Mouse (Mus musculus) kidney, embryonic 15.5 days (tissue): ENCODE measurements at regions not wholly inside any gene's neighbourhood (a gene's known extent, or its start where the extent isn't known, plus 50 kb on each side); places are given as distances from the start of the nearest gene placed in this dataset.
"Not testable (repeated sequence)": the region's sequence is repeated elsewhere in the genome, so short reads cannot be mapped to it uniquely, and the experiment has no call there.

ENCODE experiments used
- ATAC-seq: fragments of 200-750 bp; cut with Nextera tagmentation; replicated peaks from 2 replicates; pipeline ENCODE4 v1.8.0; 2017; ENCODE audit warnings: moderate TSS enrichment; ENCODE audit not compliant: low FRiP score
- H3K27ac ChIP-seq: fragments of 300-500 bp; sonication (generic); 2 replicates; pipeline ENCODE4 v1.5.1; 2015; ENCODE audit warnings: mild to moderate bottlenecking, inconsistent platforms
- H3K27me3 ChIP-seq: fragments of 300-500 bp; sonication (generic); 2 replicates; pipeline ENCODE4 v1.6.1; 2015; ENCODE audit warnings: inconsistent platforms
- H3K36me3 ChIP-seq: fragments of 300-500 bp; sonication (generic); 2 replicates; pipeline ENCODE4 v1.6.1; 2015; ENCODE audit warnings: inconsistent platforms
- H3K4me1 ChIP-seq: fragments of 300-500 bp; sonication (generic); 2 replicates; pipeline ENCODE4 v1.6.1; 2015; ENCODE audit warnings: inconsistent platforms
- H3K4me2 ChIP-seq: fragments of 300-500 bp; sonication (generic); 2 replicates; pipeline ENCODE4 v1.6.1; 2015; ENCODE audit warnings: moderate library complexity, mild to moderate bottlenecking, inconsistent platforms
- H3K4me3 ChIP-seq: fragments of 300-500 bp; sonication (generic); replicated peaks from 2 replicates; pipeline ENCODE4 v1.5.1; 2015; ENCODE audit warnings: mild to moderate bottlenecking, inconsistent platforms
- H3K9ac ChIP-seq: fragments of 300-500 bp; sonication (generic); 2 replicates; pipeline ENCODE4 v1.6.1; 2015; ENCODE audit warnings: mild to moderate bottlenecking, inconsistent platforms
- H3K9me3 ChIP-seq: fragments of 300-500 bp; sonication (generic); replicated peaks from 2 replicates; pipeline ENCODE4 v1.6.1; 2016; ENCODE audit warnings: inconsistent platforms
- WGBS: fragments of 180-500 bp; shearing (Covaris S2); methylation state at CpG from one replicate; pipeline ENCODE4 v1.1.7; 2015; ENCODE audit warnings: mixed read lengths; 5-methylcytosine and 5-hydroxymethylcytosine counted together

- WGBS, result 85% methylated on average over 6 of the region's 6 CpGs
- H3K27ac ChIP-seq, result no peak overlapping the region
- no peak overlapping the region for H3K9ac ChIP-seq
- no peak overlapping the region for H3K4me2 ChIP-seq
- no peaks in the 10 kb centered on the region for H3K4me1 ChIP-seq
- H3K36me3 ChIP-seq, result no peaks in the 10 kb centered on the region
- no peak for ATAC-seq
- no peaks in the 10 kb centered on the region for H3K27me3 ChIP-seq
- no peak overlapping the region for H3K4me3 ChIP-seq
- no peaks in the 10 kb centered on the region for H3K9me3 ChIP-seq
Observed at GRCm38 (mm10) chr3:39848829-39849228, 682.3 kb upstream of the Intu start.

DNA sequence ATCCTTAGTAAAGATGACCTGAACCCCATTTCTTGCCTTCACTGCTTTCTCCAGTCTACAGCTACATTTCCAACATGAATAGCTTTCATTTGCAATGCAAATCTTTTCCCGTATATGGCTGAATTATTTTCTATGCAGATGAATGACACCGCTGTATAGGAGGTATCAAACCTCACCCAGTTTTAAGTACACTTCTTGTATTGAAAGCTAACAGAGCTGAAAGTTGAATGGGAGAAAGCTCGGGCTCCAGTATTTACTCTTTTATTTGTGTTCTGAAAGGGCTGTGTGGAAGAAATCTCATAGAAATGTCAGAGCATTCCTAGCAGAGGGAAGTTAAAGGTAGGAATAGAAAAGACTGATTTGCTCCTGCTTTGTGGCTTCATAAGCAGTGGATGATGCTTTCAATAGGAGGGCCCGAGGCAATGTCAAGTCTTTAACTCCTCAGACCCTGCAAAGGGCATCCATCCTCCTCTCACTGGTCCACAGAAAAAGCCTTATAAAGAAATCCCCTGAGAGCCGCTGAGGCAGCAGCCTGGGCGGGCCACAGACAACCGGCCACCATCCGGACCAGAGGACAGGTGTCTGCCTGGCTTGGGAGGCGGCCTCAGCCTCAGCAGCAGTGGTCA lies 673.8 kb upstream of the Intu start:
- Histone ChIP-seq H3K27me3 (no peaks in the 10 kb centered on the region), H3K9ac (no peak overlapping the region), H3K4me3 (no peak overlapping the region), H3K27ac (no peak overlapping the region), H3K4me2 (no peak overlapping the region), H3K9me3 (no peaks in the 10 kb centered on the region), H3K36me3 (no peaks in the 10 kb centered on the region), H3K4me1 (no peaks in the 10 kb centered on the region)
- ATAC-seq, result no peak
- WGBS, result 89% methylated on average over 9 of the region's 9 CpGs

- not testable (repeated sequence) for H3K4me2 ChIP-seq, ATAC-seq, H3K27ac ChIP-seq, H3K9me3 ChIP-seq, H3K36me3 ChIP-seq, H3K27me3 ChIP-seq, H3K9ac ChIP-seq, H3K4me1 ChIP-seq, H3K4me3 ChIP-seq
- 76% methylated on average over 1 of the region's 1 CpGs for WGBS
Observed at GRCm38 (mm10) chr3:39876046-39876445, 655.0 kb upstream of the Intu start.

DNA sequence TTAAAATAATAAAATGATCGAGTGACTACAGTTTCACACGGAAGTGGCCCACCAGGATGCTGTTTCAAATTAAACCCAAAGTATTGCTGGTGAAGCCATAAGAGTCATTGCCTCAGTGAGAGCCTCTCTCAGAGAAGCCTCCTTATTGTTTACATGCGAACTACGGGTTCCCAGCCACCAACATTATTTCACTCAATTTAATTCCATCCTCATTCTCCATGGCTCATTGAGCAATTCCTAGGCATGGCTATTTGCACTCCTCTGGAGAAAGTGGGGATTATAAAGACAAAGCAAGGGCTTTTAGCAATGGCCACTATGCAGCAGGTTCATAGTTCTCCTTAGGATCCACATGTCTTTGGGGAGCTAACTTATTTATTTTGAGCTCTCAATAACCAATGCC lies 646.7 kb upstream of the Intu start:
- 58% methylated on average over 4 of the region's 4 CpGs for WGBS
- Histone ChIP-seq H3K27me3 (no peaks in the 10 kb centered on the region), H3K36me3 (no peaks in the 10 kb centered on the region), H3K4me1 (0 out of 2 replicates have a peak, but pooled peaks cover 2% of the 10 kb centered on the region), H3K4me3 (no peak overlapping the region), H3K4me2 (no peak overlapping the region), H3K27ac (no peak overlapping the region), H3K9ac (no peak overlapping the region), H3K9me3 (no peaks in the 10 kb centered on the region)
- ATAC-seq, result no peak

DNA sequence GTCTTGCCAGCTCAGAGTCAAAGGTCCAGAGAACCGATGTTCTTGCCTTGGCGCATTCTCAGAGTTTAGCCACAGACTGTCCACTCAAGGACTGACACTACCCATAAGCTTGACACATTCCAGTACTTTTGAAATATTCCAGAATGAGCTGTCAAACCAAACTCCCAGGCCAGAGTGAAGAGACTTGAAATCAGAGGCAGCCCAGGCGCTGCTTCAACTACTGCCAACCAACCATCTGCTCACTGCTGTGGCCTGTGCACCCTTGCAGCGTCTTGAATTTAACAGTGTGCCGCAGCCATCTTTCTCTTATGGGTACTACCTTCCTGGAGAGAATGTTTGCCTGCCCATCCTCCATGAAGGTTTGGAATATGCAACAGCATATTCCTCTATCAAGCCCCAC lies 642.7 kb upstream of the Intu start:
- H3K27ac ChIP-seq, result no peak overlapping the region
- no peaks in the 10 kb centered on the region for H3K27me3 ChIP-seq
- ATAC-seq, result no peak
- H3K9ac ChIP-seq, result no peak overlapping the region
- WGBS, result 87% methylated on average over 5 of the region's 5 CpGs
- no peak overlapping the region for H3K4me2 ChIP-seq
- no peak overlapping the region for H3K4me3 ChIP-seq
- 0 out of 2 replicates have a peak, but pooled peaks cover 2% of the 10 kb centered on the region for H3K4me1 ChIP-seq
- H3K9me3 ChIP-seq, result no peaks in the 10 kb centered on the region
- H3K36me3 ChIP-seq, result no peaks in the 10 kb centered on the region

DNA sequence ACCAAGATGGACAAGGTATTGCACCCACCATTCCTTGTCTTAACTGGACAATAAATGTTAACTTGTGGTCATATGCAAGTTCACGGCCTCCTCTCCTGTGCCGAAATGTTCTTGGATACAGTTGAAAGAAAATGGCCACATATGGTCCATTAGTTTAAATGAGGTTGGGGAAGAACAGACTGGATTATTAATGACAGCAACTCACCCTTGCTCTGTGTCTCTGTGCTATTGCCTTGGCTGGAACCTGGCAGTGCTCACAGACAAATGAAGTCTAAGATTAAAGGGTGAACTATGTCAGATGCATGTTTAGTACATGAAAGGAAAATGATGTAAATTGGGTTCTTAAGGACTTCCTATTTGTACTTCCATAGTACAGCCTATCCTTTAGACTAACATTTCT lies 641.9 kb upstream of the Intu start:
- Histone ChIP-seq H3K9ac (no peak overlapping the region), H3K4me1 (0 out of 2 replicates have a peak, but pooled peaks cover 2% of the 10 kb centered on the region), H3K27ac (no peak overlapping the region), H3K4me3 (no peak overlapping the region), H3K36me3 (no peaks in the 10 kb centered on the region), H3K27me3 (no peaks in the 10 kb centered on the region), H3K9me3 (no peaks in the 10 kb centered on the region), H3K4me2 (no peak overlapping the region)
- WGBS, result 42% methylated on average over 2 of the region's 2 CpGs
- no peak for ATAC-seq

DNA sequence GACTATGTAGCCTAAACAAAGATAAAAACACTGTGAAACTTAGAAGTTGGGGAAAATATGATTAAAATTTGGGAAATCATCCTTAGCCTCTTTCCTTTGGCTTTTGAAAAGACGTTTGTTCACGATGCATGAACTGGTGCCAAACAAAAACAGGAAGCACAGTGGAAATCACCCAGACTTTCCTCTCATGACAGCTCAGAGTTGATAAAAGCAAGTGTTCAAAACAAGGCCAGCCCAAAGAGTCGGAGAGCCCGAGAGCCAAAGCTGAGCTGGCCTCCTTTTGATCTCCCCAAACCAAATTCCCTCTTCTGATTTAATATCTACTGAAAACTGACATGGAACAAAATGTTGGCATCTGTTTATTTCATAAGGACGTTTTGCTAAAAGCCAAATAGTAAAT lies 632.1 kb upstream of the Intu start:
- no peak overlapping the region for H3K4me2 ChIP-seq
- 34% methylated on average over 5 of the region's 5 CpGs for WGBS
- no peaks in the 10 kb centered on the region for H3K36me3 ChIP-seq
- H3K27ac ChIP-seq, result no peak overlapping the region
- no peak overlapping the region for H3K4me3 ChIP-seq
- ATAC-seq, result no peak
- H3K4me1 ChIP-seq, result no peaks in the 10 kb centered on the region
- H3K27me3 ChIP-seq, result no peaks in the 10 kb centered on the region
- no peak overlapping the region for H3K9ac ChIP-seq
- no peaks in the 10 kb centered on the region for H3K9me3 ChIP-seq

- H3K9me3 ChIP-seq, result no peaks in the 10 kb centered on the region
- H3K4me3 ChIP-seq, result no peak overlapping the region
- no peak overlapping the region for H3K4me2 ChIP-seq
- H3K36me3 ChIP-seq, result no peaks in the 10 kb centered on the region
- no peak overlapping the region for H3K27ac ChIP-seq
- no peak for ATAC-seq
- WGBS, result 78% methylated on average over 2 of the region's 2 CpGs
- no peaks in the 10 kb centered on the region for H3K4me1 ChIP-seq
- H3K27me3 ChIP-seq, result no peaks in the 10 kb centered on the region
- no peak overlapping the region for H3K9ac ChIP-seq
Observed at GRCm38 (mm10) chr3:39900207-39900606, 630.9 kb upstream of the Intu start.

DNA sequence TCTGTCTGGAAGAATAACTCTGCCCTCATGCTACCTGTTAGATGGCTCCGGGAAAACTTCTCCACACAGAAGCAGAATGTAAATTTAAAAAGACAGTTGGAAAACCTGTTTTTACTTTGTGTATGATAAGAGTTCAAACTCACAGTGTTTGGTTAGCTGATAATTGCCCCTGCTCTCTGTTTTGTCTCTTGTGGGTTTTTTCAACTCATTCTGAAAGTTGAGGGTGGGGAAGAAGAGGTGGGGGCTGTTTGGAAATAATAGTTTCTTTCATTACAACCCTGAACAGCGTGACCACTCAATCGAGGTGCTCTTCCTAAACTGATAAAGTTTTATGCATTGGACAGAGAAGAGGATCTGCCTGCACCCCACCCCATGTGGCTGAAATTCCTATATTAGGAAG lies 626.7 kb upstream of the Intu start:
- H3K9me3 ChIP-seq, result no peaks in the 10 kb centered on the region
- H3K27me3 ChIP-seq, result no peaks in the 10 kb centered on the region
- no peak for ATAC-seq
- no peaks in the 10 kb centered on the region for H3K4me1 ChIP-seq
- H3K4me2 ChIP-seq, result no peak overlapping the region
- no peak overlapping the region for H3K27ac ChIP-seq
- no peaks in the 10 kb centered on the region for H3K36me3 ChIP-seq
- H3K9ac ChIP-seq, result no peak overlapping the region
- H3K4me3 ChIP-seq, result no peak overlapping the region
- 74% methylated on average over 3 of the region's 3 CpGs for WGBS

GRCm38 (mm10) chr3:39908676-39909362 lies 622.3 kb upstream of the Intu start:
- WGBS, result 85% methylated on average over 4 of the region's 4 CpGs
- Histone ChIP-seq H3K9me3 (no peaks in the 10 kb centered on the region), H3K9ac (no peak overlapping the region), H3K27me3 (no peaks in the 10 kb centered on the region), H3K27ac (no peak overlapping the region), H3K4me2 (no peak overlapping the region), H3K4me3 (no peak overlapping the region), H3K4me1 (no peaks in the 10 kb centered on the region), H3K36me3 (no peaks in the 10 kb centered on the region)
- ATAC-seq, result no peak

DNA sequence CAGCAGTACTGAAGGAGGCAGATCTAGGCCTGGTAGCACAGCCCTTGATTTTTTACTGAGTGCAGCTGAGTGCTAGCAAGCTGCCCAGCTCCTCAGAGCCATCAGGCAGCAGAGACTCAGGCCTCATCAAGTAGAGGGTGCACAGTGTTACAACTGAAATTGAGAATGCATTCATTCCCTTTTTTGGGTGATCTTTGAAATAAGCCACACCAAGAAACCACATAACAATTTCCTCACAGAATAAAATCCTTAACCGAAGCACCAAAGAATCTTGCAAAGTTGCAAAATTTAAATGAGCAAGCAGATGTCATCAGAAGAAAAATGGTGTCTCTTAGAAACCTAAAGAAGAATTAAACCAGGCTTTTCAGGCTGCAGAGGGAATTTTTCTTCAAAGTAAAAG lies 621.4 kb upstream of the Intu start:
- WGBS, result 78% methylated on average over 1 of the region's 1 CpGs
- Histone ChIP-seq H3K9ac (no peak overlapping the region), H3K27me3 (no peaks in the 10 kb centered on the region), H3K36me3 (no peaks in the 10 kb centered on the region), H3K4me2 (no peak overlapping the region), H3K9me3 (no peaks in the 10 kb centered on the region), H3K4me3 (no peak overlapping the region), H3K4me1 (no peaks in the 10 kb centered on the region), H3K27ac (no peak overlapping the region)
- no peak for ATAC-seq

- no peaks in the 10 kb centered on the region for H3K27me3 ChIP-seq
- H3K27ac ChIP-seq, result no peak overlapping the region
- WGBS, result 85% methylated on average over 2 of the region's 2 CpGs
- no peak overlapping the region for H3K4me3 ChIP-seq
- no peak for ATAC-seq
- H3K9me3 ChIP-seq, result no peaks in the 10 kb centered on the region
- H3K9ac ChIP-seq, result no peak overlapping the region
- no peaks in the 10 kb centered on the region for H3K4me1 ChIP-seq
- H3K36me3 ChIP-seq, result no peaks in the 10 kb centered on the region
- no peak overlapping the region for H3K4me2 ChIP-seq
Observed at GRCm38 (mm10) chr3:39918601-39919000, 612.5 kb upstream of the Intu start.

DNA sequence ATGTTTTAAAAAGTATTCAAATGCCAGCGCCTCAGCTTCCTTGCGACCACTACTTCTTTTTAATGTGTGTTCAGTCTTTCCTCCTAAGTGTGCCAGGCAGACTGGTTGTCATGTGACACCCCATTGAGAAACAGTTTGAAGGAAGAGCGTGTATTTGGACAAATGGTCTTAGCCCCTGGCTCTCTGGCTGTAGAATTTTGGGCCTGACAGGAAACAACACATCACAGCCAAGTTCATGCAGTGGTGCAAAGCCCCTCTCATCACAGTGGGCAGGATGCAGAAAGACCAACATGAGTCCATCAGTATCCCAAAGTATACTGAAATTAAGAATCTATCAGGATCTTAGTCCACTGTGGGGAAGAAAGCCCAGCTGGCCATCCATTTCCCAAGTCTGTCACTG lies 605.6 kb upstream of the Intu start:
- H3K27ac ChIP-seq, result no peak overlapping the region
- no peaks in the 10 kb centered on the region for H3K36me3 ChIP-seq
- no peak overlapping the region for H3K4me2 ChIP-seq
- 71% methylated on average over 3 of the region's 3 CpGs for WGBS
- H3K4me1 ChIP-seq, result no peaks in the 10 kb centered on the region
- no peak overlapping the region for H3K9ac ChIP-seq
- H3K4me3 ChIP-seq, result no peak overlapping the region
- ATAC-seq, result no peak
- H3K9me3 ChIP-seq, result no peaks in the 10 kb centered on the region
- H3K27me3 ChIP-seq, result no peaks in the 10 kb centered on the region
